Mouse (Mus musculus): ENCODE results near the gene Tns1. TPM values are rescaled to one million over a fixed set of nuclear protein-coding genes. Genes with fewer than 3 reads are reported as not detected.
A peak's percentile ranks its signal among the peaks of the same experiment; 100 is the strongest.

Tns1 gene
- total RNA-seq, 2 experiments from 2014 or later: 49.6 to 52.2 TPM

DNA sequence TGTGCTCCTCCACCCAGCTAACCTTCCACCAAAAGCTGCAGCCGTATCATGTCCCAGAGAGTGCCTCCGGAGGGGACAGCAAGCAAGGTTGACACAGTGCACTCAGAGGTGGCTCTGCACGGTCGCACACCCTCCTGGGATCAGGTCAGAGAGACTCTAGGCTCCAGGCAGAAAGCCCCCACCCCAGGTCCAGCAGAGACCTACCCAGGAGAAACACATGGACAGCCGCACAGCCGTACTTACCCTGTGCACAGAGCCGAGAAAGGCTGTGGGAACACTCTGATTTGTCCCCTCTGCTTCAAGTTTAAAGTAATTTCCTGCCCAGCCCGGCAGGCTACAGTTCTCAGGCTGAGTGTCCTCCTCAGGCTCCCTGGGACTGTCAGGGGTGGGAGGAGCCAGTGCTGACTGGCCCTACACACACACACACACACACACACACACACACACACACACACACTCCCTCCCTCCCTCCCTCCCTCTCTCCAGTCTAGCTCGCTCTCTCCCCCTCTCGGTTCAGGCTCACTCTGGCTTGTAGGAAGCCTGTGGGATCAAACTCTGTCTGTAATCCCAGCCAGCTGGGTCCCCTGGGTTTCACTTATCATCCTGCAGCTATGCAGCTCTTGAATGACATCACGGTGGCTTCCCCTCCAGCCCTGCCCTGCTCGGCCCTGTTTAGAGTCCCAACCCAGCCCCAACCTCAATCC, 161.4 kb downstream of the Tns1 start:
- DNase-seq (ENCODE audit: low spot score in 2 of 2): peak; percentile 32 to 39

DNA sequence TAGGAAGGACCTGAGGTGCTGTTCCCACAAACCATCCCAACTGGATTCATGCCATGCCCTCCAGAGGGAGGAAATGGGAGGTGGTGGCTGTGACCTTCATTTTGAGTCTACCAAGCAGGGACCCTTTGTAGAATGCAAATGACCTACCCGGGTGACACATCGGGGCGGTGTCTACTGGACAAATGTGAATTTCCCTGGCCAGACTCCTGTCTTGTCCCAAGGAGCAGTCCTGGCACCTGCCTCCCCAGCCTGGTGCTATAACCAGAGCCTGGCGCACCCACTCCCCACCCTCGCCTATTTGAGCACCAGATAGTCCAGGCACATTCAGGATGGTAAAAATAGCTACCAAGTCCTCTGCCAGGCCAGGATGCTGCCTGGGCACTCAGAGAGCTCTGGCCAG, 162.2 kb downstream of the Tns1 start:
- no peak for DNase-seq (ENCODE audit: low spot score in 2 of 2)

DNA sequence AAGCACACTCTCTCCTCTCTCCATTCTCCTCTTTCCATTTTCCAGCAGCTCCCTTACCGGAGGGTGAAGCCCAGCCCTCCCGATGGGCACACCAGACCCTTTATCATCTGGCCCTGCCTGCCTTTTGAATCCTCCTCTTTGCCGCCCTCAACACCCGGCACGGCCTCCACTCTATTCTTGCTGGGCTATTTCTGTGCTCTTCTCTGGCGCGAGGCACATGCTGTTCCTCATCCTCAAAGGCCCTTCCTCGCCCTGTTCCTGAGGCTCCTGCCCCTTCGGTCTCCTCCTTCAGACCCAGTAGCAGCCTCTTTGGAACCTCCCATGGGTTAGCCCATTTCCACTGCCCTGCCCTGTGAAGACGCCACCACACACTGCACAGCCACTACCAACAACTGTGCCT, 164.5 kb downstream of the Tns1 start:
- no peak for DNase-seq (ENCODE audit: low spot score in 2 of 2)

DNA sequence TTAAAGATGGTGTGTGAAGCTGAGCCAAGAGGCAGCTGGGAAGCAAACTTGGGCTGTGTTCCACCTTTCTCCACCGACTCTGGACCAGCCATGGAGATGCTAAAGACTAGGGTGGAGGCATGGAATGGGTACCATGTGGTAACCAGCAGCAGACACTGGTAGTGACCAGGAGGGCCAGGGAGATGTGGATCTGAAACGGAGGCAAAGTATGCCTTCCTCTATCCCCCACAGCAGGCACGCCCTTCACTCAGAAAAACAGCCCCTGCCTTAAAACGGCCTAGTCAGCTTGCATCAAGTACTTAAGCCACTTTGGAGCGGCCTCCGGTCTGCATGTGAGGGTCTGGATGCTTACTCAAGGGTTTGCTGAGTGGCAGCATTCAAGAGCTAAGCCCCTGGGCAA, 164.9 kb downstream of the Tns1 start:
- no peak for DNase-seq (ENCODE audit: low spot score in 2 of 2)

DNA sequence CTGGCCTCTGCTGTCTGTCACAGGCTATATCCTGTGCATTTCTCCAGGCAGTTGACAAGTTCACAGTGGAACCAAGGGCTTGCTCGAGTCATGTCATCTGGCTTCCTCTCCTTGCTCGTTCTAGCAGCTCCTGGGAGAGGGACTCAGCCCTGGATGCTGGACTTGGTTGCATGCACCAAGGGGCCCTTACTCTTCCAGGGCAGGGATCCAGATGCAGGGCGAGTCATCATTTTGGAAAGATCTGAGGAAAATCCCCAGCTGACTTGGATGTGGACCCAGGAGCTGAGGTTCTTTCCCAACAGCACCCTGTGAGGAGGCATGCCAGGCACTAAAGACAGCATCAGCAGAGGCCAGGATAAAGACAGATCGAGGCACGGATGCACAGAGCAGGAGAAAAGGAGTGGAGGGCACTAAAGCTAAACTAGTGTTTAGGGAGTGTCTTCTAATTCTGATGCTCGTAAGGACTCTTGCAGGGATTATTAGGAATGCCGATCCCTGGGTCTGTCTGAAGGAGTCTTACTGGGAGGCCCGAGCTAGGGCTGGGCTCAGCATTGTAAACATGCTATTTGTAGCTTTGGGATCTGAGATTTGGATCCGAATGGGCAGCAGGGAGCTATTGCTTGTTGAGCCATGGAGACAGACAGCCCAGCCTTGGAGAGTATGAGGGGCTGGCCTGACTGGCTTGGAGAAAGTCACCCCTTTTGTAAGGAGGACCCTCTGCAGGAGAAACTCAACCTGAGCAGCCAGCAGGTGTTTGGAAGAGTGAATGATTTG, 165.9 kb downstream of the Tns1 start:
- DNase-seq (ENCODE audit: low spot score in 2 of 2): no peak

DNA sequence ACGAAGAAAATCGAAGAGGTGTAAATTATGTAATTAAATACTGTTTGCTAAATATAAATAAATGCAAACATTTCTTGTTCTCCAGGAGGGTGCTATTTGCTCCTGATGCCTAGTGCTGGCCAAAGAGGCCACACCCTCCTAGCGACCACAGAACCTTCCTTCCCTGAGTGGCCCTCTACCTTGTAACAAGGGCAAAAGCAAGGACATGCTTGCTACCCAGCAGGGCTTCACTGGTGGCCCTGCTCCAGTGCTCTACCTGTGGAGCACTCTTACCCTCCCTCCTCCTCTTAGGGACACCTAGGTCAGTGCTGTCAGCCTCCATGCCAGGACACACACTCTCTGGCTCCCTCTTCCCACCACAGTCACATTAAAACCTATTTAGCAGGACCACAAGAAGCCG, 166.8 kb downstream of the Tns1 start:
- DNase-seq (ENCODE audit: low spot score in 2 of 2): no peak

DNA sequence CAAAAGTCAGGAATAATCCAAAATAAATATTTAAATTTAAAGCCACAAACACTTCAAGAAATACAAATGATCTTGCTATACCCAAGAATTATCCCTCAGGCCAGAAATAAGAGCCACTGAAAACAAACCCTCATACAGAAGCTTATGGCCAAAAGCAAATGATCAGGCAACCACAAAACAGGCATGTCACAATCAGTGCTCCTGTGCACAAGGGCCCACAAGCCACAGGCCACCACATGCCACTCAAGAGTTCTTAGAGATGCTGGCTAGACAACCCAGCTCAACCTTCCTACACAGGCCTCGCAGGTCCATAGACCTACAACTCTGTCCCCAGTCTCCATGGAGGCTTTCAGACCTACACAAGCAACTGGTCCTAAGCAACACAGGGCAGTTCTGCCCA, 167.9 kb downstream of the Tns1 start:
- no peak for DNase-seq (ENCODE audit: low spot score in 2 of 2)

DNA sequence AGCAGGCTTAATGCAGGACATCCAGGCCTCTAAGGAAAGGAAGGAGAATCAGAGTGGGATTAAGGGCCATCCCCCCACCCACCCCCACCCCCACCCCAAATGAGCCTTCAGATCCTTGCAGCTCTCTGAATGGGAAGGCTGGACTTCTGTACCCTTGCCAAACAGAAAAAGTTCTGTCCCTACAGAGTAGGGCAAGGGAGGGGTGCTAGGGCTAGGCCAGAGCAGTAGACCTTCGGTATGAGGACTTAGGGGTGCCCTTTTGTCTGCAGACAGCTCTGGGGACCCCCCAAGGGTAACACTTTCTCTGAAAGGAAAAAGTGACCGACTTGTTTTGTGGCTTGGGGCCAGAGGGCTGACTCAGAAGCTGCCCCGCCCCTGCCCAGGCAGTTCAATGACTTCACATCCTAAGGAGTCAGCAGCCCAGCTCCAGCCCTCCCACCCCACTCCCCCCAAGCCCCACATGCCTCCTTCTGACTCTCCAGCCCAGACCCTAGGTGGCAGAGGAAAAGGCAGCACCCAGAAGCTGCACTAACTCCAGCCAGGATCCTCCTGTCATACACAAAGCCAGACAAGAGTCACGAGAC, 168.9 kb downstream of the Tns1 start:
- no peak for DNase-seq (ENCODE audit: low spot score in 2 of 2)

DNA sequence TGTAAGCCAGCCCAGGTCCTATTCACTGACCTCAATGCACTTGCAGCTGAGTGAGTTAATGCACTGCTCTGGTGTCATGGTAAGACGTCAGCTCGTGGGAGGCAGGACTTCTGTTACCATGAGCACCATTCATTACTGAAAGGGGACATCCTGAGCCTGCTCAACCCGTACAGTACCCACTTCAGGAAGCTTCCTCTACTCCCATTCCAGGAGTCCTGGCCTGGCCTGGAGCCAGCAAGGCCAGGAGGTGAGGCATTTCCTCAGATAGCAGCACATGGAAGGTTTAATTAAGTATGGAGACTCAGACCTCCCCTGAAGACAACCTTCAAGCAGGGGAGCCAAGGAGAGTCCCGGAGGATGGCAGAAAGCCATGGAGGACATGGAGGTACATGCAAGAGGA, 169.6 kb downstream of the Tns1 start:
- no peak for DNase-seq (ENCODE audit: low spot score in 2 of 2)

DNA sequence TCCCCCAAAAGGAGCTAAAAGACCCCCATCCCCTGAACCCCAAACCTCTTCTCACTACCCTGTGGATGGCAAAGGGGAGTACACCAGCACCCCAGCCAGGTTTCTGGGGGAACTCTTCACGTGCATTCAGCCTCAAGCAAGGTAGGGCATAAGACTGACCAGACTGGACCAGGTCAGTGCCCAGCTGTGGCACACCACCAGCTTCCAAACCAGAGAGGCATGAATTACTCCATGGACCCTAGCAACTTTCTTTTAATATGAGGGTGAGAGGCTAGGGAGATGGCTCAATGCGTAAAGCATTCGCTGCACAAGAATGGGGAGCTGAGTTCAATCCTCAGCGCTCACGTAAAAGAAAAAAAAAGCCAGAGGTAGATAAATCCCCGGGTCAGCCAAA, 170.2 kb downstream of the Tns1 start:
- no peak for DNase-seq (ENCODE audit: low spot score in 2 of 2)

DNA sequence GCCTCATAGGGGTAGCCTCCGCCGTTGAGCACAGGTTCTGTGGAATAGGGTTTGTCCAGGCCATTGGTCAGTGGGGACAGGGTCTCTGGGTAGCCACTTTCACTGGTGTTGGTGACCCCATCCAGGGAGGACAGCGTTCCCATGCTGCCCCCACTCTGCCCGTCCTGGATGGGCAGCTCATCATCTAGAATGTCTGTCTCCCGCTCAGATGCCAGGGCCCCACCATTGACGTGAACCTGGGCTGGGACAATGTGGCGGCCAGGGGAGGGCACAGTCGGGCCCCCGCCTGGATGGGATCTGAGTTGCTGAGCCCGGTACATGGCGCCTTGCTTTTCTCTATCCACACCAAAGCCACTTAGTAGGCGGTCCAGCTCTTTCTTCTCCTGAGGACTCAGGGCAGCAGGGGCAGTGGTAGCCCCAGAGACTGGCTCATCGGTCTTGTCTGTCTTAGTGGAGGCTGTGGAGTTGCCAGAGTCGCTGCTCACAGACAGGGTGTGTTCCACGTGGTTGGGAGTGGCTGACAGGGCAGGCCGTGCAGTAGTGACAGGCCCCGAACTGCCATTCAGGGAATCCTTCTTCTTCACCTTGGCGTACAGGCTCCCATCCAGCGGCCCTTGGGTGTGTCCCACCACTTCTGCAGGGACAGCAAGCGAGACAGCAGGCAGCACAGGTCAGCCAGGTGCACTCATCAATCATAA, 170.8 kb downstream of the Tns1 start:
- DNase-seq (ENCODE audit: low spot score in 2 of 2): no peak

DNA sequence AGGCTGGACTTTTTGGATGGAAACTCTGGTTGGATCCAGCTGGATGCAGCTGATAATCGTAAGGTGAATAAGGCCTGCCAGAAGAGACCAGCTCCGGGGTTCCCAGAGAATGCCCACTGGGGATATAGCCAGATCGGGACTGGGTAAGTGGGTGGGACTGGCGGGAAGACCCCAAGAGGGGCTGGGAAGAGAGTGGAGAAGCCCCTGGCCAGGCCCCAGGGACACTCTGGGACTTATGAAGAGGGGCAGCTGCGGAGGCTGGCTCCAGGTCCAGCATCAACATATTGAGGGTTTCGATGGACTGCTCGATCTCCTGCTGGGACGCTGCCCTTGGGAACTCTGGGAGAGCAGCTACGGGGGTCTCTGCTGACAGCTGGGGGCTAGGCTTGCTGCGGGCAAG, 171.7 kb downstream of the Tns1 start:
- no peak for DNase-seq (ENCODE audit: low spot score in 2 of 2)

DNA sequence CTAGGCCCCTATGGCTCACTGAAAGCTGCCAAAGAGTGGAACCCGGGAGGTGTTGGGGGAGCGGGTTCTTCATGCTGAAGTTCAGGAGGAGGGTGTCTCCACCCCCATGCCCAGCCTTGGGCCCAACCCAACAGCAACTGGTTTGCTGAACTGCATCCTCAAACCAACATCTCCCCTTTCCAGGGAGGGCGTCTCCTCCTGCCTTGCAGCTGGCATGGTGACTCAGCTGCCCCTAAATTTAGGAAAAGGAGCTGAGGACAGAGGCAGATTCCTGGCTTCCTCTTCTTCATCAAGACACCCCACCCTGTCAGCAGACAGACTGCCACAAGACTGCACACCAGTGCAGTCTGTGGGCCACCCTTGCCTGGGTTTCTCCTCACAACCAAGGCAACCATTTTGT, 173.1 kb downstream of the Tns1 start:
- DNase-seq (ENCODE audit: low spot score in 2 of 2): no peak

DNA sequence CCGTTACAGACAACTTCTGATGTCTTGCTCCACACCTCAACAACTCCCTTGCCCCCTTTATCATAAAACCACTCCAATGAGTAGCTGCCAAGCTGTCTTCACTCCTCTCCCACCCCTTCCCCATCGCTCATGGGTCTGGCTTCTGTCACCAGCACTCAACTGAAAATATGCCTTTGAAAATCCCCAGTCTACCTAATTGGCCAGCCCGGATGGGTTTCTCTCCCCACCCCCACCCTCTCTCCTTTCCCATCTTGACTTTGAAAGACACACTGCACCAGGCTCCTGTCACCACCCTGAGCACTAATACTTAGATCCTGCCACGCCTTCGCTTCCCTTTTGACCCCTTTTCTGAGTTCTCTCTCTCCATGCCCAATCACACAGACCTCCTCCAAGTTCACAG, 175.5 kb downstream of the Tns1 start:
- no peak for DNase-seq (ENCODE audit: low spot score in 2 of 2)

DNA sequence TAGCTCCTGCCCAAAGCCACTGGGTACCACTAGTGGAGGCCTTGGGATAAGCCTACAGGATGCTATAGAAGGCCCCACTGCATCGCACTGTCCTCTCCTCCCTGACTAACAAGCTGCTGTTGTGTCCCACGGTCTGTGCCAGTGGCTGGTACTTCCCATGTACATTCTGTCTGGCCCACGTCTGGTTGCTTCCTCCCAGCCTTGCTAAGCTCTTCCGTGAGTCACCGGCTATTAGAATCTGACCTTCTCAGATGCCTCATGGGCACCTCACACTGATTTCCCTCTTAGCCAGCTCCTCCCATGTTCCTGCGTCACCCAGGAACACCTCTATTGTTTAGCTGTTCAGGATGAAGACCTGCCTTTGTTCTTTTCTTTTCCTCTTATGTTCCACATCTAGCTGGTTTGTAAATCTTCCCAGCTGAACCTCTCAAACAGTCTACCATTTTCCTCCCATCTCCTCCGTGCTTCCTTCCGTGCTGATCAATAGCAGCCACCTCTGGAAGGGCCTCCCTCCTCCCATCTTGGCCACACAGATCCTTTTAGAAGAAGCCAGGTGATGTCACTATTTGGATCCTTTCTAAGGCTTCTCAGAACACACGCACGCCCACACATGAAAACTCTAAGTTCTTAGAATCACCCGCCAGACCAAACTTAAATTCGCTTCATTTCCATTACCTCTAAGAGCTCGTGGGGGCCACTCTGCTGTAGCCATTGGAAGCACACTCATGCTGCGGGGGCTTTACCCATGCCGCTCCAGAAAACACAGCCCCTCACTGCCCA, 176.5 kb downstream of the Tns1 start:
- no peak for DNase-seq (ENCODE audit: low spot score in 2 of 2)

DNA sequence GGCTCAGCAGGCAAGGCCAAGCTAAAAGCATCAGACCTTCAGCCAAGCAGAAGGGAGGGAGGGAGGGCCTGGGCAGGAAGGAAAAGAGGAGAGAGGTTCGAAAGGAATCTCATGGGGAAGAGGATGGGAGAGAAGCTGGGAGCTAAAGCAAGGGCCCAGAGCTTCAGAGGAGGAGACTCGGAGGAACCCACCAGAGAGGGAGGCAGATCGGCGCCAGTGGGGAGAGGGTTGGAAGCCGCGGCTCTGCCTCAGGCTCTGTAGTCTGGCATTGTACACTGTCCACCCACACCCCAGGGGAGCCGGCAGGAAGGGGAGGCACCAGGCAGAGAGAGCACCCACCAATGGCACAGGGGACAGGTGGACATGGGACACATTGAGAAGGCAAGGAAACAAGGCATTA, 177.5 kb downstream of the Tns1 start:
- no peak for DNase-seq (ENCODE audit: low spot score in 2 of 2)

DNA sequence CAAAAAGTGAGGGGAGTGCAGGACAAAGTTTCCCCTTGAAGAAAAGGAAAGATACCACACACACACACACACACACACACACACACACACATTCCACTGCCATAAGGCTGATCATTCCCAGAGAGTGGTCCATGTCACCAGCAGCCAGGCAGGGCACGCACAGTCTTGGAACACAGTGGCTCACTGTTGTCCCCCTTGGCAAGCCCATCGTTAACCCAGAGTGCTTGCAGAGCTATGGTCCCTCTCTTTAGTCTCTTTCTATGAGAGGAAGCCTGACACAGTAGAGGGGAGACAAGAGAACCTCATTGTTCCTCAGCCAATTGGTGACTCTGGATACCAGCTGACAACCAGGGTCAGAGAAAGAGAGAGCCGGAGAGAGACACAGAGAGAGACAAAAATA, 179.9 kb downstream of the Tns1 start:
- DNase-seq (ENCODE audit: low spot score in 2 of 2): peak in 1 of 2 experiments; percentile 76

DNA sequence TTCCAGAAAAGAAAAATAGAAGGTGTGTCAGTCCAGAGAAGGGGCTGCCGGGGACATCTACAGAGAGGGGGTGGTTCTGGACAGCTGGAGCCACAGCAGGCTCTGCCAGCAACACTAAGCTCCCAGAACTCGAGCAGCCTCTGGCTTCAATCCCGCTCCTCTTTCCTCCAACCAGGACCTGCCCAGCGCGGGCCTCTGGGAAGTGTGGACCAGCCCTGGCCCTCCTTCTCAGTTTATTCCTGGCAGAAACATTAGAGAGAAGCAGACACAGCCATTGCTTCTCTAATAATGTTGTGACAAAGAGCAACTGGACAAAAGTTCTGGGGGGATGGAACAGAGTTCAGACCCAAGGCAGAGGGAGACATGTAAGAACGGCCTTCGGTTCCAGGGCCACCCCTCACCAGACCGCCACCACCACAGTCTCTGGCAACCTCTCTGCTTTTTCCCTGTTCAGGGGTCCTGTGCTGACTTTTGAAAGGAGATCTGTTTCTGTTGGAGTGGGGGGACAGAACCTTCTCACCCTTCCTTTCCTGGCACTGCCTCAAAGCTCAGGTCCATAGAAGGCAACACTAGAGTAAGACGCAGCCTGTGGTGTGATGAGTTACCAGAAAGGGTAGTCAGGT, 180.5 kb downstream of the Tns1 start:
- peak; percentile 48 to 77 for DNase-seq (ENCODE audit: low spot score in 2 of 2)

DNA sequence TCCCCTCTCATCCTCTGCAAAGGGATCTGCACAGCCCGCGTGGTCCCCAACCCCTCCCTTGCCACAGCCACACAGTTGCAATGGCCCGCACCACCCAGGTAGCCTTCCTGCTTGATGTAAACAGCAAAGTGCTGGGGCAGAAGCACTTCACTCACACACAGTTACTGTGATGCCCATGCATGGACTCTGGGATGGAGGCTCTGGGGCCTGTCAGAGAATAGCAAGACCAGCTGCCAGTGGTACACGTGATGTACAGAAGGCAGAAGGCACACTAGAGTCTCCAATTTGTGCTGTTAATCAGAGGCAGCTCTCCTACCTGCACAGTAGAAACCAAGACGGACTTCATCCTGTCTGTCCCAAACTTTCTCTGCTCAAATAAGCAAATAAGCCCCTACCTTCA, 181.0 kb downstream of the Tns1 start:
- DNase-seq (ENCODE audit: low spot score in 2 of 2): no peak

DNA sequence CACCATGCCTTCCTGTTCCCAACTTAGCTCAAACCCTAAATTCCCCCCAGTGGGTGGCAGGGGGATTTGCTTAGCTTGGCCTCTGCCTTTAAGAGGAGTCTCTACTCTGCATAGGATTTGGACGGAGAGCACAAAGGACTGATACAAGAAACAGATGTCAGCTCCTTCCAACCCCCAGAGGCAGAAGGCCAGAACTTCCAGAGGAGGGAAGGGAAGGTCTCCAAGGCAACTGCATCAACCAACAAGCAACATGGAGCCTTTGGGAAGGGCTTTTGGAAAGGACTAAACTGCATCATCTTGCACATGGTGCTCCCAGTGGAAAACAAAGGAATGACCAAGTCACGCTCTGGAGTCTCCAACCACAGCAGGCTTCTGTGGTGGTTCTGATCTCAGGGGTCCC, 182.0 kb downstream of the Tns1 start:
- DNase-seq (ENCODE audit: low spot score in 2 of 2): no peak

DNA sequence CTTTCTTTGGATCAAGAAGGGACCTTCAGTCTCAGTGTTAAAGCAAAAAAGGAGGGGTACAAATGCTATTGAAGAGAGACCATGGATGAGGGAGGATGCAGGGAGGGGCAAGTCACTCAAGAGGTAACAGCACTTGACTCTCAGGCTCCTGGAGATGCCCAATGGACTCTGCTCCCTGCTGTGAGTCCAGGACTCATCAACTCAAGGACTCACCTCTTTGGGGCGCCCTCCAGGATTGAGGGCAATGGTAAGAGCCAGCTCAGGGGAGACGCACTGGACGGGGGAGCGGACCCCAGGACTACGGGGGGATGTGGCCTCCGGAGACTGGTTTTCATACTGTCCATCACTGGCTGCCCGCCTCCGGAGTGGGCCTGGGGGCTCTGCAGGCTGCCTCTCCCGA, 182.6 kb downstream of the Tns1 start:
- DNase-seq (ENCODE audit: low spot score in 2 of 2): no peak

All from layer of hippocampus, postnatal 14 days (tissue).